Mouse (Mus musculus) C2C12 (cell line): ENCODE data around the gene Fev. TPM values are rescaled to one million over a fixed set of nuclear protein-coding genes. Genes with fewer than 3 reads are reported as not detected.

ENCODE experiments used
- H3K27me3 ChIP-seq: one replicate; pipeline ENCODE4 v1.6.1; 2011; ENCODE audit not compliant: control insufficient read depth, insufficient read depth, insufficient read length
- H3K36me3 ChIP-seq: one replicate; pipeline ENCODE4 v1.6.1; 2011; ENCODE audit not compliant: control insufficient read depth, insufficient read depth
- H3K4me3 ChIP-seq: one replicate; pipeline ENCODE4 v1.5.1; 2011; ENCODE audit warnings: mild to moderate bottlenecking, control low read depth; ENCODE audit not compliant: poor library complexity, insufficient read depth, severe bottlenecking
- H3K79me2 ChIP-seq: one replicate; pipeline ENCODE4 v1.6.1; 2011; ENCODE audit not compliant: control insufficient read depth, insufficient read depth
- H3K79me3 ChIP-seq: one replicate; pipeline ENCODE4 v1.6.1; 2011; ENCODE audit warnings: low read depth, control low read depth
- H3ac ChIP-seq: one replicate; pipeline ENCODE3; 2011; ENCODE audit warnings: low read depth; ENCODE audit not compliant: control insufficient read depth, insufficient read length
- CEBPB ChIP-seq: IDR thresholded peaks from one replicate; pipeline ENCODE4 v1.6.1; 2011; ENCODE audit warnings: low read depth, mild to moderate bottlenecking, control low read depth, moderate library complexity
- CTCF ChIP-seq: IDR thresholded peaks from one replicate; pipeline ENCODE4 v1.5.1; 2011; ENCODE audit not compliant: control insufficient read depth, insufficient read depth, insufficient read length
- FOSL1 ChIP-seq: IDR thresholded peaks from one replicate; pipeline ENCODE4 v1.8.0; 2011; ENCODE audit warnings: mild to moderate bottlenecking, low read length; ENCODE audit not compliant: poor library complexity, insufficient read depth, severe bottlenecking
- MAX ChIP-seq: IDR thresholded peaks from one replicate; pipeline ENCODE4 v1.6.1; 2011; ENCODE audit warnings: mild to moderate bottlenecking, control low read depth
- MYOD1 ChIP-seq: IDR thresholded peaks from one replicate; pipeline ENCODE4 v1.6.1; 2011; ENCODE audit warnings: low read depth; ENCODE audit not compliant: control insufficient read depth, insufficient read length
- MYOG ChIP-seq: IDR thresholded peaks from one replicate; pipeline ENCODE4 v1.6.1; 2011; ENCODE audit not compliant: control insufficient read depth, insufficient read length; ENCODE audit errors: extremely low read depth
- USF1 ChIP-seq: IDR thresholded peaks from one replicate; pipeline ENCODE4 v1.6.1; 2011; ENCODE audit warnings: low read depth, mild to moderate bottlenecking, control low read depth, moderate library complexity
- polyA plus RNA-seq: library from polyadenylated mRNA; unstranded; fragments of >200 nt; fragmentation: generic; extraction: Trizol; gene quantifications from one replicate; pipeline ENCODE4 v1.2.1, GENCODE M21; 2012; ENCODE audit warnings: missing spikeins

Gene Fev
- polyA plus RNA-seq, 1 experiment = not detected

- no peaks in the 10 kb centered on the region for H3K36me3 ChIP-seq
- no peaks in the 10 kb centered on the region for H3K79me3 ChIP-seq
- peaks cover 34% of the 10 kb centered on the region for H3K27me3 ChIP-seq
- no peak overlapping the region for H3K4me3 ChIP-seq
- no peaks in the 10 kb centered on the region for H3K79me2 ChIP-seq
- TF ChIP-seq USF1 = no peak
- TF ChIP-seq MAX = no peak
- TF ChIP-seq MYOG = no peak
- no peak for TF ChIP-seq FOSL1
- no peak for TF ChIP-seq CEBPB
- no peak for TF ChIP-seq CTCF
- no peak for TF ChIP-seq MYOD1
- H3ac ChIP-seq = no peak overlapping the region
Measured at GRCm38 (mm10) chr1:74859223-74859984, 25.8 kb downstream of the Fev start.

GRCm38 (mm10) chr1:74858805-74859204 lies 26.4 kb downstream of the Fev start:
- TF ChIP-seq FOSL1 = no peak
- no peak for TF ChIP-seq MYOG
- TF ChIP-seq USF1 = no peak
- TF ChIP-seq CEBPB = no peak
- TF ChIP-seq MAX = no peak
- TF ChIP-seq CTCF = no peak
- no peak for TF ChIP-seq MYOD1
- H3K36me3 ChIP-seq = no peaks in the 10 kb centered on the region
- H3K79me2 ChIP-seq = no peaks in the 10 kb centered on the region
- no peaks in the 10 kb centered on the region for H3K79me3 ChIP-seq
- H3K4me3 ChIP-seq = no peak overlapping the region
- no peak overlapping the region for H3ac ChIP-seq
- peaks cover 40% of the 10 kb centered on the region for H3K27me3 ChIP-seq

- Histone ChIP-seq H3ac (no peak overlapping the region), H3K4me3 (no peak overlapping the region), H3K27me3 (peaks cover 44% of the 10 kb centered on the region), H3K79me3 (no peaks in the 10 kb centered on the region), H3K79me2 (no peaks in the 10 kb centered on the region), H3K36me3 (no peaks in the 10 kb centered on the region)
- TF ChIP-seq CEBPB = no peak
Measured at GRCm38 (mm10) chr1:74858171-74858719, 27.0 kb downstream of the Fev start.

- H3K79me3 ChIP-seq = no peaks in the 10 kb centered on the region
- no peak overlapping the region for H3ac ChIP-seq
- H3K27me3 ChIP-seq = peaks cover 49% of the 10 kb centered on the region
- H3K4me3 ChIP-seq = no peak overlapping the region
- no peaks in the 10 kb centered on the region for H3K36me3 ChIP-seq
- no peak for TF ChIP-seq CTCF
- TF ChIP-seq MYOD1 = no peak
- no peak for TF ChIP-seq FOSL1
- TF ChIP-seq MYOG = no peak
- no peak for TF ChIP-seq CEBPB
- TF ChIP-seq MAX = no peak
- no peak for TF ChIP-seq USF1
- no peaks in the 10 kb centered on the region for H3K79me2 ChIP-seq
Measured at GRCm38 (mm10) chr1:74857677-74858076, 27.5 kb downstream of the Fev start.

GRCm38 (mm10) chr1:74857201-74857600 lies 28.0 kb downstream of the Fev start:
- Histone ChIP-seq H3K36me3 (no peaks in the 10 kb centered on the region), H3K79me3 (no peaks in the 10 kb centered on the region), H3K27me3 (peaks cover 54% of the 10 kb centered on the region), H3K4me3 (no peak overlapping the region), H3ac (no peak overlapping the region), H3K79me2 (no peaks in the 10 kb centered on the region)
- no peak for TF ChIP-seq MYOG

- H3ac ChIP-seq = no peak overlapping the region
- TF ChIP-seq CEBPB (no peak), FOSL1 (no peak), MYOD1 (no peak), CTCF (no peak), MAX (no peak), USF1 (no peak), MYOG (no peak)
- no peak overlapping the region for H3K4me3 ChIP-seq
- H3K79me2 ChIP-seq = no peaks in the 10 kb centered on the region
- no peaks in the 10 kb centered on the region for H3K79me3 ChIP-seq
- H3K36me3 ChIP-seq = no peaks in the 10 kb centered on the region
- peaks cover 57% of the 10 kb centered on the region for H3K27me3 ChIP-seq
Measured at GRCm38 (mm10) chr1:74856791-74857190, 28.4 kb downstream of the Fev start.
